Mouse (Mus musculus) testis, postnatal 14 days (tissue): Measurements from ENCODE around the gene Ywhag.

ENCODE experiments used
- DNase-seq: peaks from one replicate; pipeline ENCODE4 v3.0.0; 2021; ENCODE audit warnings: low spot score

Gene Ywhag

GRCm38 (mm10) chr5:135887675-135888102, 46.7 kb downstream of the Ywhag start, which contains the start of gene Hspb1:
Gene Hspb1, plus strand, starts transcription at chr5:135887919.
- DNase-seq, result peak; percentile 77

DNA sequence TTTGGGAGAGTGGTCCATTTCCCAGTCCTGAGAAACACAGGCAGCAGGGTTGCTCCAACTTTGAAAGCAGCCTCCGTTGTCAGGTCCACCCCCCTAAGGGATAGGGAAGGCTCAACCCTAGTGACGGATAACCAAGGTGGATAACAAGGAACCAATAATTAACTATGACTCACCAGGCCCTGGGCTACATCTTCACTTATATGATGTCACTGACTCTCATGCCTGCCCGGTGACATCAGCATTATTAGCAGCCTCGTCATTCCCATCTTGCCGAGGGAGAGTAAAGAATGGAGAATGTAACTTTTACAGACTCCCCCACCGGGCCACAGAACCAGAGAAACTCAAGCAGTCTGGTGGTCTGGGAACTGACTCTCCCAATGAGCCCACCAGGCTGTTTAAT, 49.8 kb downstream of the Ywhag start:
- DNase-seq, result no peak

- peak; percentile 79 for DNase-seq
Measured at GRCm38 (mm10) chr5:135879449-135880158, 54.8 kb downstream of the Ywhag start.

GRCm38 (mm10) chr5:135877831-135878231, 56.6 kb downstream of the Ywhag start:
- no peak for DNase-seq

DNA sequence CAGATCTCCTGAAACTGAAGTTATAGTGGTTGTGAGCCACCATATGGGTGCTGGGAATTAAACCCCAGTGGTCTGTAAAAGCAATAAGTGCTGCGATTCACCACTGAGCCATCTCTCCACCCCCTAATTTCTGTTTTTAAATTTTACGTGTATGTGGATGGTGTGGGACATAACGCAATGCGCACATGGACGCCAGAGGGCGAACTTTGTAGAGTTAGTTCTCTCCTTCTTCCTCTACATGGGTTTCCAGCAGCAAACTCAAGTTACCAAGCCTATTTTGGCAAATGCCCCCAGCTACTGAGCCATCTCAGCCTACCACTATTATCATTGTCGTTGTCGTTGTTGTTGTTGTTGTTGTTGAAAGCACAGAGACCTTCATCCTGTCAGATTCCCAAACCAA, 57.2 kb downstream of the Ywhag start:
- no peak for DNase-seq

GRCm38 (mm10) chr5:135873753-135874152, 60.7 kb downstream of the Ywhag start:
- no peak for DNase-seq

- no peak for DNase-seq
Measured at GRCm38 (mm10) chr5:135872996-135873395, 61.4 kb downstream of the Ywhag start.

DNA sequence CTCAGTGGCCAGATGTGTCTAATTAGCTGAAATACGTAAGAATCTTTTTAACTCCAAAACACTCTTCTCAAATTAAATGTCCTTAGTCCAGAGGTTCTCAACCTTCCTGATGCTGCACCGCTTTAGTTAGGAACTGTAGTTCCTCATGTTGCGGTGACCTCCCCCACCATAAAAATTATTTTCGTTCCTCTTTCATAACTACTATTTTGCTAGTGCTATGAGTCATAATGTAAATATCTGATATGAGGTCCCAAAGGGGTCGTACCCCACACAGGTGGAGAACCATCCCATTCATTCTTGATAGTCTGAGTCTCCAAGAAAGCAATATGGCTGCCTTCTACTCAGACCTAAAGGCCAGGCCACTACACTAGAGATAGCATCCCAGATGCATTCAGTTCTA, 63.9 kb downstream of the Ywhag start:
- no peak for DNase-seq

GRCm38 (mm10) chr5:135869661-135870423, 64.6 kb downstream of the Ywhag start:
- DNase-seq, result no peak

GRCm38 (mm10) chr5:135868653-135869052, 65.8 kb downstream of the Ywhag start:
- DNase-seq, result no peak

- no peak for DNase-seq
Measured at GRCm38 (mm10) chr5:135867637-135868593, 66.5 kb downstream of the Ywhag start.

DNA sequence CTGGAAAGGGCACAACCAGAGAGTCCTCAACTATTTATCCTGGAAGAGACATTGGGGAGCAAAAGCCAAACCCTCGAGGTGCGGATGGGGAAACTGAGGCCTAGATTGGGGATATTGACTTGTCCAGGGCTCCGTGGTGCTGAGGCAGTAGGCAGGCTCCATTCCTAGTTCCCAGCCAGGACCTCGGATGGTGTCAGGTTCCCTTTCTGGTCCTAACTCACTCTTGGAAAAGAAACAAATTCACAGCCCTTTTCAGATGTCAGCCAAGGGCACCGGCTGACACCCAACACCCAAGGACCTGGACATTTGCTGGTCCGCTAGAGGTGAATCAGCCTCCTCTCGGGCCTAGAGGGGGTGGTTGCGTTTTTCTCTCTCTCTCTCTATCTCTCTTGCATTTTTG, 67.8 kb downstream of the Ywhag start:
- DNase-seq, result no peak
